Mouse (Mus musculus) kidney, adult 11 months (tissue): ENCODE data around the gene Hoxc8.

Experiments used
- DNase-seq: peaks from one replicate; pipeline ENCODE4 v3.0.0; 2022

The Hoxc8 gene

DNA sequence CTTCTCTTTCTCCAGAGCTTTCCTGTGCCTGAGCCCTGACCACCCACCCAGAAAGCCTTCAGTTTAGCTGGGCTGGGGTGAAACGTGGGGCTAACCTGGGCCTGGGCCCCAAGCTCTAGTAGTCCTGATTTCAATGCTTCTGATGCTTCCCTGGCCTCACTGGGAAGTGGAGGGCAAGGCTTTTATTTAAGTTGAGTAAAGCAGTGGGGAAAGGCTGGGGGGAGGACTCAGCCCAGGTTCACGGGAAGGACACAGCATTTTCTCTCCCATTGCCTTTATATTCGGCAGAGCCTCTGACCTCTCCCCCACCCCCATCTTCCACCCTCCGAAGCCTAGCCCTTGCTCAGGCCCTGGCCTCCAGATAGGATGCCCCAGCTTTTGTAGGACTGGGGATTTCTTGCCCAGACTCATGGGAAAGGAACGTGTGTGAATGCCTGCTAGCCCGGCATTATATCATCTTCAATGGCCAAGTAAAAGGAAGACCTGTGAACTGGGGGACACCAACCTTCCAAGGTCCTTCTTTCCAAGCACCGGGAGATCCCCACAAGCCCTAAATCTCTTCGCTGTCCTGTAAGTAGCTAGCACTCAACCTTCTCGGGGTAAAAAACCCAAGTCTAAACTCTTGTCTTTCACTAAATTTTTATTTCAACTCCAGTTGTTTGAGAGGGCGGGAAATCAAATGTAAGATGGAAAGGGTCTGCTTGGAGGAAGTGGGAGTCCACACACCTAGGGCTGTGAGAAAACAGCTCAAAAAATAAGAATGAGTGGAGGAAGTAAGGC lies 48.5 kb downstream of the Hoxc8 start:
- no peak for DNase-seq

DNA sequence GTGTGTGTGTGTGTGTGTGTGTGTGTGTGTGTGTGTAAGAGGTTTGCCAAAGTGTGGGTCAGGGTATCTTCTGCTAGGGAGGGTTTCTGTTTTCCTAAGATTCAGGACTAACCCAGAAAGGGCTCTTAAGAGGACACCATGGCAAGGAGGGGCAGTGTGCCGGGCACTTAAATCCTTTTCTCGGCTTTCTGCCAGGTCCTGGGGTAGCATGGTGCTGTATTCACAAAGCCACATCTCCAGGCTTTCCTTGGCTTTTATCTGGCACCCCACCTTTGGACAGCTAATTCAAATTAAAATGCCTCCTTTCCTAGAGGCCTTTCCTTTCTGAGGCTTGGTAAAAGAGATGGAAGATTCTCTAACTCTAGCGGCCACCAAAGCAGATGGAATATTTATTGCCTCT lies 49.2 kb downstream of the Hoxc8 start:
- no peak for DNase-seq

DNA sequence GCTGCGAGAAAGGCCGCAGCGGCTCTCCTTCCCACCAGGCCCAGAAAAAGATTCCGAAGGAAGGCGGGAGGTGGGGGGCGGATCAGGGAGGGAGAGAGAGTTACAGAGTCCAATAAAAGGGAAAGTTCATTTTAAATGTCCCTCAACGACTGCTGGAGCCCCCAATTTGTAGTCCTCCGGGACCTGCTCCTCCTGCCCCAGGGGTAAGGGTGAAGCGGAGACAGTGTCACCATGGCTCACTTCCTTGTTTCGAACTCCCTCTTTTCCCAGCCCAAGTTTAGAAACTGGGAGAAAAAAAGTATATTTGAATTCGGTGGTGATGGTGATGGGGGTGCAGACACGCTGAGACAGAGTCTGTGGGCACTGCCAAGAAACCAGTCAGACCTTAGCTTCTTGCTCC lies 50.2 kb downstream of the Hoxc8 start:
- no peak for DNase-seq

DNA sequence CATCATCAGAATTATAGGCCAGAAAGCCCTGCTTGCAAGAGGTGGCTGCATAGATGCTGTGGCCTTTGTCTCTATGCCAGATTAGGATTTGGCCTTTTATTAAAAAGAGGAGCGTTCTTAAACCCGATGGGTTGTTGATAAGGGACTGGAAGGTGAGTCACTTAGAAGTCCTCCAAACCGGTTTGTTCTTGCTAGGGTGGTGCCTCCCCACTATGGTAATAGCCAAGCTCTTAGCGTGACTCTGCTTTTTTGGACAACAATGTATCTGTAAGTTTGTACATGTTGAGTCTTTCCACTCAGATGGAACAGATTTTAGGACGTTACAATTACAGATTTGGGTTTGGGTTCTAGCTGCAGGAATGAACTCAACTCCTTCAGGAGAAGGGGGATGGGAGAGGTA lies 51.2 kb downstream of the Hoxc8 start:
- no peak for DNase-seq

DNA sequence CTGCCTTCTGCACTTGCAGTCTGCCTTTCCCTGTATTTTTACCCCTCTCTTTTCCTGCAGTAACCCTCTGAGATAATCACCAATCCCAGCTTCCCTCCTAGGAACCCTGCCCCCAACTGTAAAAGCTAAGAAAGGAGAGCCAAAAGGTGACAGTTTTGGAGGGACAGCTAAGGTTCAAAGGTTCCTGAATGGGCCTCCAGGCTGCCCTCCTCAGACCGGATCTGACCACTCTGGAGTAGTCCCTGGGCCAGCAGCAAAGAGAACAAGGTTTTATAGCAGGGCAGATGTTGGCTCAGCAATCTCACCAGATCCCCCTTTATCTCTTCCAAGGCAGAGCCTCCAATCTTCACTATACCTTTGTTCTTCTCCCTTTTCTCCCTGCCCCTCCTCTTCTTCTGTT lies 51.8 kb downstream of the Hoxc8 start:
- peak; percentile 26 for DNase-seq
